Mouse (Mus musculus) heart, embryonic 13.5 days (tissue): ENCODE measurements at regions not wholly inside any gene's neighbourhood (a gene's known extent, or its start where the extent isn't known, plus 50 kb on each side); places are given as distances from the start of the nearest gene placed in this dataset.

Experiments used
- ATAC-seq: fragments of 200-750 bp; cut with Nextera tagmentation; 2 replicates; pipeline ENCODE4 v1.8.0; 2017; ENCODE audit warnings: moderate TSS enrichment; ENCODE audit not compliant: insufficient number of reproducible peaks, low FRiP score, low TSS enrichment; ENCODE audit errors: extremely low read depth
- H3K27ac ChIP-seq: fragments of 300-500 bp; sonication (generic); replicated peaks from 2 replicates; pipeline ENCODE4 v1.5.1; 2015; ENCODE audit warnings: moderate library complexity, mild to moderate bottlenecking, inconsistent platforms
- H3K27me3 ChIP-seq: fragments of 300-500 bp; sonication (generic); replicated peaks from 2 replicates; pipeline ENCODE4 v1.6.1; 2015; ENCODE audit warnings: mild to moderate bottlenecking, inconsistent platforms
- H3K36me3 ChIP-seq: fragments of 300-500 bp; sonication (generic); 2 replicates; pipeline ENCODE4 v1.6.1; 2015; ENCODE audit warnings: mild to moderate bottlenecking, inconsistent platforms
- H3K4me1 ChIP-seq: fragments of 300-500 bp; sonication (generic); 2 replicates; pipeline ENCODE4 v1.6.1; 2015; ENCODE audit warnings: inconsistent platforms
- H3K4me2 ChIP-seq: fragments of 300-500 bp; sonication (generic); 2 replicates; pipeline ENCODE4 v1.6.1; 2015; ENCODE audit warnings: inconsistent platforms, mild to moderate bottlenecking, moderate library complexity
- H3K4me3 ChIP-seq: fragments of 300-500 bp; sonication (generic); 2 replicates; pipeline ENCODE4 v1.5.1; 2015; ENCODE audit warnings: moderate library complexity, mild to moderate bottlenecking, inconsistent platforms
- H3K9ac ChIP-seq: fragments of 300-500 bp; sonication (generic); 2 replicates; pipeline ENCODE4 v1.6.1; 2015; ENCODE audit warnings: inconsistent platforms, mild to moderate bottlenecking, moderate library complexity
- H3K9me3 ChIP-seq: fragments of 300-500 bp; sonication (generic); 2 replicates; pipeline ENCODE4 v1.6.1; 2016; ENCODE audit warnings: inconsistent platforms
- WGBS: fragments of 180-500 bp; shearing (Covaris S2); methylation state at CpG from one replicate; pipeline ENCODE4 v1.1.7; 2015; ENCODE audit warnings: mixed read lengths; 5-methylcytosine and 5-hydroxymethylcytosine counted together

GRCm38 (mm10) chr10:125164671-125165070 lies 224.6 kb downstream of the Slc16a7 start:
- no peak for ATAC-seq
- no peaks in the 10 kb centered on the region for H3K4me1 ChIP-seq
- no peaks in the 10 kb centered on the region for H3K9me3 ChIP-seq
- no peak overlapping the region for H3K27ac ChIP-seq
- no peaks in the 10 kb centered on the region for H3K27me3 ChIP-seq
- H3K9ac ChIP-seq = no peak overlapping the region
- H3K4me3 ChIP-seq = no peak overlapping the region
- 68% methylated on average over 3 of the region's 3 CpGs for WGBS
- no peaks in the 10 kb centered on the region for H3K36me3 ChIP-seq
- H3K4me2 ChIP-seq = no peak overlapping the region

GRCm38 (mm10) chr10:125161077-125161476 lies 228.2 kb downstream of the Slc16a7 start:
- 21% methylated on average over 5 of the region's 5 CpGs for WGBS

GRCm38 (mm10) chr10:125148753-125149152 lies 240.5 kb downstream of the Slc16a7 start:
- Histone ChIP-seq H3K4me1 (no peaks in the 10 kb centered on the region), H3K4me2 (no peak overlapping the region), H3K27ac (no peak overlapping the region), H3K9me3 (no peaks in the 10 kb centered on the region), H3K9ac (no peak overlapping the region), H3K27me3 (no peaks in the 10 kb centered on the region), H3K4me3 (no peak overlapping the region), H3K36me3 (no peaks in the 10 kb centered on the region)
- WGBS = 61% methylated on average over 2 of the region's 2 CpGs
- ATAC-seq = no peak

More at GRCm38 (mm10) chr10:125161077-125161476, 228.2 kb downstream of the Slc16a7 start:
- Histone ChIP-seq H3K4me1 (no peaks in the 10 kb centered on the region), H3K4me2 (peak overlapping the region; percentile 37), H3K9me3 (no peaks in the 10 kb centered on the region), H3K4me3 (no peak overlapping the region), H3K27me3 (no peaks in the 10 kb centered on the region), H3K9ac (no peak overlapping the region), H3K27ac (no peak overlapping the region), H3K36me3 (no peaks in the 10 kb centered on the region)
- no peak for ATAC-seq

- no peak for ATAC-seq
- no peak overlapping the region for H3K27ac ChIP-seq
Observed at GRCm38 (mm10) chr10:125147239-125147782, 242.0 kb downstream of the Slc16a7 start.

GRCm38 (mm10) chr10:125146365-125146764 lies 242.9 kb downstream of the Slc16a7 start:
- Histone ChIP-seq H3K27me3 (no peaks in the 10 kb centered on the region), H3K9ac (no peak overlapping the region), H3K9me3 (no peaks in the 10 kb centered on the region), H3K4me3 (no peak overlapping the region), H3K4me2 (no peak overlapping the region), H3K27ac (no peak overlapping the region), H3K4me1 (no peaks in the 10 kb centered on the region), H3K36me3 (no peaks in the 10 kb centered on the region)
- WGBS = 79% methylated on average over 3 of the region's 3 CpGs
- ATAC-seq = no peak

More at GRCm38 (mm10) chr10:125147239-125147782, 242.0 kb downstream of the Slc16a7 start:
- Histone ChIP-seq H3K27me3 (no peaks in the 10 kb centered on the region), H3K9me3 (no peaks in the 10 kb centered on the region), H3K4me3 (no peak overlapping the region), H3K4me1 (no peaks in the 10 kb centered on the region), H3K9ac (no peak overlapping the region), H3K4me2 (no peak overlapping the region), H3K36me3 (no peaks in the 10 kb centered on the region)

- no peaks in the 10 kb centered on the region for H3K36me3 ChIP-seq
- H3K27me3 ChIP-seq = no peaks in the 10 kb centered on the region
- no peak overlapping the region for H3K9ac ChIP-seq
- H3K9me3 ChIP-seq = no peaks in the 10 kb centered on the region
- H3K27ac ChIP-seq = no peak overlapping the region
- 70% methylated on average over 4 of the region's 4 CpGs for WGBS
- no peaks in the 10 kb centered on the region for H3K4me1 ChIP-seq
- ATAC-seq = no peak
- no peak overlapping the region for H3K4me3 ChIP-seq
- no peak overlapping the region for H3K4me2 ChIP-seq
Observed at GRCm38 (mm10) chr10:125145809-125146208, 243.5 kb downstream of the Slc16a7 start.

- WGBS = 82% methylated on average over 5 of the region's 5 CpGs
Observed at GRCm38 (mm10) chr10:125121762-125122161, 267.5 kb downstream of the Slc16a7 start.

GRCm38 (mm10) chr10:125114318-125114717 lies 274.9 kb downstream of the Slc16a7 start:
- Histone ChIP-seq H3K36me3 (no peaks in the 10 kb centered on the region), H3K4me3 (no peak overlapping the region), H3K4me1 (no peaks in the 10 kb centered on the region), H3K27me3 (no peaks in the 10 kb centered on the region), H3K4me2 (no peak overlapping the region), H3K9ac (no peak overlapping the region), H3K9me3 (0 out of 2 replicates have a peak, but pooled peaks cover 4% of the 10 kb centered on the region), H3K27ac (no peak overlapping the region)
- WGBS = 12% methylated on average over 1 of the region's 1 CpGs
- ATAC-seq = no peak

More at GRCm38 (mm10) chr10:125121762-125122161, 267.5 kb downstream of the Slc16a7 start:
- no peak overlapping the region for H3K4me2 ChIP-seq
- H3K9ac ChIP-seq = no peak overlapping the region
- H3K27ac ChIP-seq = no peak overlapping the region
- H3K36me3 ChIP-seq = no peaks in the 10 kb centered on the region
- no peaks in the 10 kb centered on the region for H3K9me3 ChIP-seq
- no peak for ATAC-seq
- no peak overlapping the region for H3K4me3 ChIP-seq
- no peaks in the 10 kb centered on the region for H3K4me1 ChIP-seq
- no peaks in the 10 kb centered on the region for H3K27me3 ChIP-seq

- H3K4me2 ChIP-seq = no peak overlapping the region
- no peak overlapping the region for H3K9ac ChIP-seq
- no peak overlapping the region for H3K4me3 ChIP-seq
- H3K4me1 ChIP-seq = no peaks in the 10 kb centered on the region
- H3K27ac ChIP-seq = no peak overlapping the region
- no peaks in the 10 kb centered on the region for H3K36me3 ChIP-seq
- 0 out of 2 replicates have a peak, but pooled peaks cover 4% of the 10 kb centered on the region for H3K9me3 ChIP-seq
- no peak for ATAC-seq
- 71% methylated on average over 1 of the region's 1 CpGs for WGBS
- H3K27me3 ChIP-seq = no peaks in the 10 kb centered on the region
Observed at GRCm38 (mm10) chr10:125108986-125109385, 280.3 kb downstream of the Slc16a7 start.

GRCm38 (mm10) chr10:125084975-125085374 lies 304.3 kb downstream of the Slc16a7 start:
- Histone ChIP-seq H3K36me3 (no peaks in the 10 kb centered on the region), H3K9ac (no peak overlapping the region), H3K4me3 (no peak overlapping the region), H3K9me3 (no peaks in the 10 kb centered on the region), H3K27ac (no peak overlapping the region), H3K4me1 (no peaks in the 10 kb centered on the region), H3K27me3 (no peaks in the 10 kb centered on the region), H3K4me2 (no peak overlapping the region)
- 88% methylated on average over 2 of the region's 2 CpGs for WGBS
- ATAC-seq = no peak

- ATAC-seq = no peak
- H3K27me3 ChIP-seq = no peaks in the 10 kb centered on the region
- no peaks in the 10 kb centered on the region for H3K4me1 ChIP-seq
- no peak overlapping the region for H3K4me3 ChIP-seq
- no peak overlapping the region for H3K9ac ChIP-seq
- H3K9me3 ChIP-seq = no peaks in the 10 kb centered on the region
- H3K4me2 ChIP-seq = no peak overlapping the region
- H3K27ac ChIP-seq = no peak overlapping the region
- no peaks in the 10 kb centered on the region for H3K36me3 ChIP-seq
- 76% methylated on average over 5 of the region's 5 CpGs for WGBS
Observed at GRCm38 (mm10) chr10:125072401-125072800, 316.9 kb downstream of the Slc16a7 start.

GRCm38 (mm10) chr10:125070246-125070645 lies 319.0 kb downstream of the Slc16a7 start:
- Histone ChIP-seq H3K36me3 (no peaks in the 10 kb centered on the region), H3K4me1 (no peaks in the 10 kb centered on the region), H3K4me2 (no peak overlapping the region), H3K9me3 (no peaks in the 10 kb centered on the region), H3K4me3 (no peak overlapping the region), H3K9ac (no peak overlapping the region), H3K27ac (no peak overlapping the region), H3K27me3 (no peaks in the 10 kb centered on the region)
- ATAC-seq = no peak
- WGBS = 73% methylated on average over 4 of the region's 4 CpGs
